Mouse (Mus musculus) neural tube, embryonic 12.5 days (tissue): ENCODE results near the gene Tekt5. TPM values are rescaled to one million over a fixed set of nuclear protein-coding genes. Genes with fewer than 3 reads are reported as not detected.

Experiments
- ATAC-seq: fragments of 200-750 bp; cut with Nextera tagmentation; 2 replicates; pipeline ENCODE4 v1.8.0; 2017; ENCODE audit warnings: low read depth, mild to moderate bottlenecking, moderate TSS enrichment, moderate library complexity; ENCODE audit not compliant: low FRiP score
- H3K27ac ChIP-seq: fragments of 300-500 bp; sonication (generic); 2 replicates; pipeline ENCODE4 v1.5.1; 2016
- H3K27me3 ChIP-seq: fragments of 300-500 bp; sonication (generic); replicated peaks from 2 replicates; pipeline ENCODE4 v1.6.1; 2016; ENCODE audit warnings: mild to moderate bottlenecking
- H3K36me3 ChIP-seq: fragments of 300-500 bp; sonication (generic); 2 replicates; pipeline ENCODE4 v1.6.1; 2016; ENCODE audit warnings: mild to moderate bottlenecking
- H3K4me1 ChIP-seq: fragments of 300-500 bp; sonication (generic); 2 replicates; pipeline ENCODE4 v1.6.1; 2016
- H3K4me2 ChIP-seq: fragments of 300-500 bp; sonication (generic); replicated peaks from 2 replicates; pipeline ENCODE4 v1.6.1; 2016; ENCODE audit warnings: mild to moderate bottlenecking
- H3K4me3 ChIP-seq: fragments of 300-500 bp; sonication (generic); 2 replicates; pipeline ENCODE4 v1.5.1; 2016
- H3K9ac ChIP-seq: fragments of 300-500 bp; sonication (generic); 2 replicates; pipeline ENCODE4 v1.6.1; 2016; ENCODE audit warnings: mild to moderate bottlenecking
- H3K9me3 ChIP-seq: fragments of 300-500 bp; sonication (generic); 2 replicates; pipeline ENCODE4 v1.6.1; 2016; ENCODE audit warnings: mild to moderate bottlenecking
- WGBS: fragments of 180-500 bp; shearing (Covaris S2); methylation state at CpG from one replicate; pipeline ENCODE4 v1.1.7; 2016; 5-methylcytosine and 5-hydroxymethylcytosine counted together
- polyA plus RNA-seq: library from polyadenylated mRNA; unstranded; fragments of >200 nt; fragmentation: Nextera tagmentation; extraction: Ambion mirVana; gene quantifications from 2 replicates; pipeline ENCODE4 v1.2.1, GENCODE M21; 2016

Tekt5 gene
- polyA plus RNA-seq, 1 experiment from 2014 or later, result 0.65 TPM

- ATAC-seq, result no peak
- 83% methylated on average over 6 of the region's 6 CpGs for WGBS
- H3K4me3 ChIP-seq, result no peak overlapping the region
- no peaks in the 10 kb centered on the region for H3K27me3 ChIP-seq
- H3K4me2 ChIP-seq, result no peak overlapping the region
- H3K36me3 ChIP-seq, result peaks cover 68% of the 10 kb centered on the region
- no peak overlapping the region for H3K9ac ChIP-seq
- H3K27ac ChIP-seq, result no peak overlapping the region
- H3K4me1 ChIP-seq, result peaks cover 7% of the 10 kb centered on the region; the same call in 1 of the 2 replicates
- no peaks in the 10 kb centered on the region for H3K9me3 ChIP-seq
Observed at GRCm38 (mm10) chr16:10415976-10416375, 20.7 kb upstream of the Tekt5 start.

GRCm38 (mm10) chr16:10411764-10412746, 16.8 kb upstream of the Tekt5 start, which contains the start of gene Nubp1:
Gene Nubp1 (plus strand): TSS chr16:10411948.
- WGBS, result 3% methylated on average over 56 of the region's 56 CpGs
- Histone ChIP-seq H3K36me3 (peaks cover 32% of the 10 kb centered on the region), H3K27me3 (no peaks in the 10 kb centered on the region), H3K9me3 (no peaks in the 10 kb centered on the region), H3K27ac (peak within 1 kb of the TSS; percentile 83), H3K4me2 (peak within 1 kb of the TSS; percentile 76), H3K4me1 (peaks cover 7% of the 10 kb centered on the region; the same call in 1 of the 2 replicates), H3K4me3 (peak within 1 kb of the TSS; percentile 72), H3K9ac (peak within 1 kb of the TSS; percentile 75)
- ATAC-seq, result peak; percentile 97

DNA sequence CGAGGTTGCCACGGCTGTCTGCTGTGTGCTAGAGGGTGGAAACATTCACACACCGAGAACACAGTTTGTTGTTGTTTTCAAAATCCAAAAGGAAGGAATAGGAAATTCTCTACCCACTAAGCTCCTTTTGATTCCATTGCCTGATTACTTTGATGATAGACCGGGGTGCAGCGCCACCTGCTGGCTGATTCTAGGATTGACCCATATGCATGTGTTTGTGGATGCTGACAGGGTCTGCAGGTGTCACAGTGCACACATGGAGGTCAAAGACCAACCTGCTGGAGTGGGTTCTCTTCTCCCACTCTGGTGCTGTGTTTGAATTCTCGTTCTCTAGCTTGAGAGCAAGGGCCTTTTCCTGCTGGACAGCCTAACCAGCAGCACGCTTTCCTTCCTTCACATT, 3.9 kb upstream of the Tekt5 start:
- Histone ChIP-seq H3K9me3 (no peaks in the 10 kb centered on the region), H3K27me3 (no peaks in the 10 kb centered on the region), H3K4me3 (no peak overlapping the region), H3K4me2 (no peak overlapping the region), H3K4me1 (no peaks in the 10 kb centered on the region), H3K9ac (no peak overlapping the region), H3K36me3 (no peaks in the 10 kb centered on the region), H3K27ac (no peak overlapping the region)
- ATAC-seq, result no peak; the same call in 1 of the 2 replicates
- WGBS, result 34% methylated on average over 7 of the region's 7 CpGs

GRCm38 (mm10) chr16:10398755-10399154, 3.5 kb upstream of the Tekt5 start:
- no peak overlapping the region for H3K4me3 ChIP-seq
- ATAC-seq, result no peak; the same call in 1 of the 2 replicates
- no peak overlapping the region for H3K9ac ChIP-seq
- WGBS, result 78% methylated on average over 5 of the region's 5 CpGs
- no peak overlapping the region for H3K27ac ChIP-seq
- H3K4me2 ChIP-seq, result no peak overlapping the region
- no peaks in the 10 kb centered on the region for H3K9me3 ChIP-seq
- no peaks in the 10 kb centered on the region for H3K36me3 ChIP-seq
- no peaks in the 10 kb centered on the region for H3K27me3 ChIP-seq
- no peaks in the 10 kb centered on the region for H3K4me1 ChIP-seq

- Histone ChIP-seq H3K27ac (no peak overlapping the region), H3K4me3 (no peak overlapping the region), H3K36me3 (no peaks in the 10 kb centered on the region), H3K9ac (no peak overlapping the region), H3K9me3 (no peaks in the 10 kb centered on the region), H3K27me3 (no peaks in the 10 kb centered on the region), H3K4me1 (no peaks in the 10 kb centered on the region), H3K4me2 (no peak overlapping the region)
- no peak for ATAC-seq
- WGBS, result 88% methylated on average over 9 of the region's 9 CpGs
Observed at GRCm38 (mm10) chr16:10392587-10392986, 2.7 kb downstream of the Tekt5 start.

DNA sequence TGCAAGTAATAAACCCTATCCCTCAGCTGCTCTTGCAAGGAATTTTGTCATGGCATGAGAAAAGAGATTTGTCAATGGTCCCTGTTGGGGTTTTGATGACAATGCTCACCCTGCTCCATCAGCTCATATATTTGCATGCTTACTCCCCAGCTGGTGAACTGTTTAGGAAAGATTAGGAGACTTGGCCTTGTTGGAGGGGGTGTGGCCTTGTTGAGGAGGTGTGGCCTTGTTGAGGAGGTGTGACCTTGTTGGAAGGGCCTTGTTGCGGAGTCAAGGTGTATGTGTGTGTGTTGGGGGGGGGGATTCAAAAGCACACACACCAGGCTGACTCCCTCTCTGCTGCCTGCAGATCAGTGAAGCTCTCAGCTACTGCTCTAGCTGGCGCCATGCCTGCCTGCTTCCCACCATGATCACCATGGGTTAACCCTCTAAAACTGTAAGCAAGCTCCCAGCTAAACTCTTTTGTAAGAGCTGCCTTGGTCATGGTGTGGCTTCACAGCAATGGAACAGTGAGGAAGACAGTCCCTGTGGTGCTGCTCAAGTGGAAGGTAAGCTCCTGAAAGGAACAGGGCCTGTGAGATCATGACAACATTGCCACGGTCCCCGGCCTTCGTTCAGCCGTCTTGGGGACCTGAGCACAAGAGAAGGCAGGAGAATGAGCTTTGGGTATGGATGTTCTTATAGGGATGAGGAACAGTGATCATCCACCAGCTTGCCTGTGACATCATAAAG, 6.5 kb downstream of the Tekt5 start:
- Histone ChIP-seq H3K9ac (no peak overlapping the region), H3K27ac (no peak overlapping the region), H3K4me1 (no peaks in the 10 kb centered on the region), H3K4me2 (no peak overlapping the region), H3K27me3 (no peaks in the 10 kb centered on the region), H3K36me3 (no peaks in the 10 kb centered on the region), H3K9me3 (no peaks in the 10 kb centered on the region), H3K4me3 (no peak overlapping the region)
- no peak for ATAC-seq
- 92% methylated on average over 6 of the region's 6 CpGs for WGBS

- no peaks in the 10 kb centered on the region for H3K4me1 ChIP-seq
- H3K36me3 ChIP-seq, result no peaks in the 10 kb centered on the region
- no peak overlapping the region for H3K4me2 ChIP-seq
- H3K9ac ChIP-seq, result no peak overlapping the region
- H3K9me3 ChIP-seq, result no peaks in the 10 kb centered on the region
- no peak for ATAC-seq
- no peak overlapping the region for H3K4me3 ChIP-seq
- no peaks in the 10 kb centered on the region for H3K27me3 ChIP-seq
- WGBS, result 84% methylated on average over 12 of the region's 12 CpGs
- H3K27ac ChIP-seq, result no peak overlapping the region
Observed at GRCm38 (mm10) chr16:10385261-10385660, 10.0 kb downstream of the Tekt5 start.

- no peaks in the 10 kb centered on the region for H3K9me3 ChIP-seq
- WGBS, result 65% methylated on average over 3 of the region's 3 CpGs
- no peak overlapping the region for H3K27ac ChIP-seq
- H3K4me3 ChIP-seq, result no peak overlapping the region
- no peak overlapping the region for H3K9ac ChIP-seq
- H3K4me1 ChIP-seq, result no peaks in the 10 kb centered on the region
- ATAC-seq, result no peak
- H3K27me3 ChIP-seq, result no peaks in the 10 kb centered on the region
- H3K36me3 ChIP-seq, result no peaks in the 10 kb centered on the region
- H3K4me2 ChIP-seq, result peak overlapping the region; percentile 41; the same call in 1 of the 2 replicates
Observed at GRCm38 (mm10) chr16:10384544-10384943, 10.7 kb downstream of the Tekt5 start.

DNA sequence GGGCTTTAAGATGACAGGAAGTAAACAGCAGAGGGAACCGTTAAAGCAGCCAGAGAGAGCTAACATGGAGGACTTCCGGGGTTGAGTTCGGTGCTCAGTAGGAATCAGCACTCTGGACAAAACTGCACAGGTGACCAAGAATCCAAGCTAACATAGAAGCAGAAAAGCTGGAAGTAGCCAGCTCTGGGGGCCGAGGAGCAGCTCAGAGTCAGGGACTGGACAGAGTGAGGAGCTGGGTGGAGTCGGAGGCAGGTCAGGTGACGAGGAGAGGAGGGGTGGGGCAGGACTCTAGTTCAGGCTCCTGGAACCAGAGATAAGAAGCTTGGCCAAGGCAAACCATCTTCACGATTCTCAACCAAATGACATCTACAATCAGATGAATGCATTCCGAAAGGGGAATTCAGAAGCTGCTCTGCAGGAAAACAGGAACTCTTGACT, 11.2 kb downstream of the Tekt5 start:
- no peaks in the 10 kb centered on the region for H3K27me3 ChIP-seq
- H3K9me3 ChIP-seq, result no peaks in the 10 kb centered on the region
- H3K4me1 ChIP-seq, result no peaks in the 10 kb centered on the region
- 30% methylated on average over 8 of the region's 8 CpGs for WGBS
- no peak overlapping the region for H3K27ac ChIP-seq
- H3K4me3 ChIP-seq, result no peak overlapping the region
- ATAC-seq, result no peak
- no peaks in the 10 kb centered on the region for H3K36me3 ChIP-seq
- no peak overlapping the region for H3K9ac ChIP-seq
- peak overlapping the region; percentile 41 for H3K4me2 ChIP-seq

DNA sequence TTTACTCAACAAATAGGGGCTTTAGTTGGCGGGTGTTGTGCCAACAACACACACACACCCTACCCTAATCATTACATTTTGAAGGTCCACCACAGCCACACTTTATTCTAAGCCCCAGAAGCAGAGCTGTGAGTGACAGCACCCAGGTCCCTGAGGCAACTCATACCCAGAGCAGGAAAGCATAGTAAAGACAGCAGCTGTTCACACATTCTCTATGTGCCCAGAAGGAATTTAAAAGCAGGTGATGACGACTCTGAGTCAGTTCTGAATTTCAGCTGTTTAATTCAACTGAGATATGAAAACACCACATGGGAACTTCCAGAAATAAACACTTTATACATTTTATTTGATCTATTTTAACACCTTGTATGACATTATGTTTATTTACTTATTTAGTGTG, 15.8 kb downstream of the Tekt5 start:
- Histone ChIP-seq H3K9ac (no peak overlapping the region), H3K4me2 (no peak overlapping the region), H3K36me3 (no peaks in the 10 kb centered on the region), H3K27ac (no peak overlapping the region), H3K4me3 (no peak overlapping the region), H3K9me3 (no peaks in the 10 kb centered on the region), H3K4me1 (no peaks in the 10 kb centered on the region), H3K27me3 (no peaks in the 10 kb centered on the region)
- no peak for ATAC-seq
- WGBS, result 67% methylated on average over 2 of the region's 2 CpGs

DNA sequence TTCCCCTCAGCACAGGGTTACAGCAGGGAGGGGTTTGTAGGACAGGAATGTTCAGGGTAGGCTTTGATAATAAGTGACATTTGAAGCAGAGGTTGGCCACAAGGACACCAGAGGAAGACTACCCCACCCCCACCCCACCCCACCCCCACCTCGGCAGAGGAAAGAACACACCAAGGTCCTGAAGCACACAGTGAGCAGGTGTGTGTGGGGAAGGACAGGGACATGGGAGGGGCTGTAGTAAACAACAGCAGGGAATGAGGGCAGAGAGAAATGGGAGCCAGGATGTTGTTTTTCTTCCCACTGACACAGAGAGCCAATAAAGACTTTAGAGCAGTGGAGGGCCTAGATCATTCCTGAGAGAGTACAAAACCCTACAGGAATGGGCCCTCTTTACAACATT, 18.0 kb downstream of the Tekt5 start:
- no peaks in the 10 kb centered on the region for H3K9me3 ChIP-seq
- no peaks in the 10 kb centered on the region for H3K4me1 ChIP-seq
- ATAC-seq, result no peak
- no peaks in the 10 kb centered on the region for H3K36me3 ChIP-seq
- no peak overlapping the region for H3K9ac ChIP-seq
- H3K27me3 ChIP-seq, result no peaks in the 10 kb centered on the region
- H3K4me2 ChIP-seq, result no peak overlapping the region
- whole genome bisulfite sequencing, result 32% methylated on average over 1 of the region's 1 CpGs
- no peak overlapping the region for H3K27ac ChIP-seq
- H3K4me3 ChIP-seq, result no peak overlapping the region

DNA sequence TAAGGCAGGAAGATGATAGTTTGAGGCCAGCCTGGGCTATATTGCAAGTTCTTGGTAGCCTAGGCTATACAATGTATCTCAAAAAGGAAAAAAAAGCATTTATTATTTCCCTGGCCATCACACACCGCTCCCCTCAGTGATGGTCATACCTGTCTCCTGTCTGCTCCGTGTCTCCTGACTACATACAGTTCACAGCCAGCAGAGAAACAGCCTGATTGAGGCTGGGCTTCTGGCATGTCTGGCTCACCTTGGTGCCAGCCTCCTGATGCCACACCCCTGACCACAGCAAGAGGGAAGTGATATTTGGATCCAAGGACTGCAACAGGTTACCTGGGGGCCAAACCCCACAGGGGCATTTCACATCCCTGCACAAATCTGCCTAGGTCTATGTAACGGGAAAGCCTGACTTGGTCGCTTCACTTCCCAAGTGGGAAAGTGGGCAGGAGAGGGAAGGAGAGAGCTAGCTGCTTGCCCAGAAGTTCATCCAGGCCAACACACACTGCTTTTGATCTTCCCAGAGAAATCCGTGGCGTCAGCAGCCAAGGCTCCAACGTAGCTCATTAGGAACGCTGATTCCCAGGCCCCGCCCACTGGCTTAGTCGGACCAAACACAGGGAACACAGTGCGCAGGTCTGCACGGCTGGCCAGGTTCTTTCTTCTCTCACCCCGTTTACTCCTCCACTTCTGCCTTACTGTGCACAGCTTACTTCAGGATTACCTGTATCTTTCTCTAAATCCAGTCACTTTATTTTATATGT, 20.9 kb downstream of the Tekt5 start:
- peak; percentile 66 for ATAC-seq
- H3K9ac ChIP-seq, result no peak overlapping the region

More for the DNA sequence above, 20.9 kb downstream of the Tekt5 start:
- WGBS, result 30% methylated on average over 13 of the region's 13 CpGs
- H3K27me3 ChIP-seq, result no peaks in the 10 kb centered on the region
- peak overlapping the region; percentile 48 for H3K4me2 ChIP-seq
- H3K36me3 ChIP-seq, result no peaks in the 10 kb centered on the region
- H3K27ac ChIP-seq, result no peak overlapping the region
- H3K4me3 ChIP-seq, result no peak overlapping the region
- peaks cover 7% of the 10 kb centered on the region for H3K4me1 ChIP-seq
- no peaks in the 10 kb centered on the region for H3K9me3 ChIP-seq
